Mouse (Mus musculus) A20 (cell line): ENCODE measurements around the gene Mapk1.

Source experiments
- DNase-seq: peaks from one replicate; pipeline ENCODE4 v3.0.0-alpha.2; 2011; ENCODE audit warnings: low read depth, low spot score

Gene Mapk1

GRCm38 (mm10) chr16:17085636-17086035, 102.5 kb downstream of the Mapk1 start:
- no peak for DNase-seq

- no peak for DNase-seq
Measured at GRCm38 (mm10) chr16:17086241-17086640, 103.1 kb downstream of the Mapk1 start.

GRCm38 (mm10) chr16:17086669-17087193, 103.5 kb downstream of the Mapk1 start:
- DNase-seq = no peak

GRCm38 (mm10) chr16:17088346-17088745, 105.2 kb downstream of the Mapk1 start:
- DNase-seq = no peak

- DNase-seq = no peak
Measured at GRCm38 (mm10) chr16:17096938-17097337, 113.8 kb downstream of the Mapk1 start.
